Mouse (Mus musculus): Measurements from ENCODE around the gene 1110012L19Rik. TPM values are rescaled to one million over a fixed set of nuclear protein-coding genes. Genes with fewer than 3 reads are reported as not detected.

The 1110012L19Rik gene
- polyA plus RNA-seq (2015; fragmentation: Nextera tagmentation; extraction: Ambion mirVana), result 13.8 and 16.3 TPM in 2 replicates

GRCm38 (mm10) chrX:70385276-70385961 lies at the start of gene 1110012L19Rik:
1110012L19Rik (plus strand) TSS chrX:70385877.

GRCm38 (mm10) chrX:70364661-70365613 lies 20.7 kb upstream of the 1110012L19Rik start, which contains the start of gene Ids:
Ids (minus strand) TSS chrX:70365084.

Other genes with a start within 250 kb of the 1110012L19Rik start
- 2.7 and 3.5 TPM in 2 replicates for gene Ids, start 20.8 kb upstream of the 1110012L19Rik start, polyA plus RNA-seq (2015; fragmentation: Nextera tagmentation; extraction: Ambion mirVana)
- gene Tmem185a, start 91.3 kb downstream of the 1110012L19Rik start, polyA plus RNA-seq (2015; fragmentation: Nextera tagmentation; extraction: Ambion mirVana), result 9.6 and 13.4 TPM in 2 replicates

Data from spleen, postnatal 0 days (tissue).